In the genomic region with DNA sequence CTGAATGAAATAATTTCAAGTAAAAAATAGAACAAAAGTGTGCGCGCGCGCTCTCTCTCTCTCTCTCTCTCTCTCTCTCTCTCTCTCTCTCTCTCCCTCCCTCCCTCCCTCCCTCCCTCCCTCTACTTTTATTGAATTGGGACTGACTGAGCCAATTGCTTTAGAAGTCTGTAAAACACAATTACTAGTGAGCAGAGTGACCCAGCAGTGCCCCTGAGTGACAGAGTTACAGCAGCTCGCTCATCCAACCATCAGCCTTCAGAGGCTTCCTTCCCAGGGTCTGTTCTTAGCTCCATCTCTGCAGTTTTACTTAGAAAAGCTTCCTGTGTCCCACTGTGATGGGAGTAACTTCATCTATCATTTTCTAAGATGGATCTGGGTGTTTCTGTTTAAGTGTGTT, we compare ENCODE assay signal across 22 mouse cellular contexts.
DNase-seq lines count a peak whose midpoint lies in the region; ATAC-seq and TF ChIP-seq lines count a peak whose summit lies in the region.
"Had no signal": no experiment of that assay in that cellular context is flagged by ENCODE, and none has a peak within 500 bp of the region (broad histone marks: within the 10 kb centered on the region; RNA-seq: fewer than 3 reads in every experiment).

No protein-coding gene starts in this region.

- 0 out of 2 replicates have a peak, but pooled peaks cover 3% of the 10 kb centered on the region for H3K4me1 ChIP-seq in kidney, postnatal 0 days (replicated peaks; ENCODE audit: insufficient read depth, low read length)
- no peaks in the 10 kb centered on the region for H3K4me1 ChIP-seq in midbrain, embryonic 11.5 days (ENCODE audit: control insufficient read depth, insufficient read depth, low read length)
- 0 out of 2 replicates have a peak, but pooled peaks cover 5% of the 10 kb centered on the region for H3K4me1 ChIP-seq in midbrain, embryonic 14.5 days (ENCODE audit: control insufficient read depth, insufficient read depth, low read length)
- H3K4me1 ChIP-seq in neural tube, embryonic 13.5 days (replicated peaks): peaks cover 13% of the 10 kb centered on the region
- peaks cover 12% of the 10 kb centered on the region; the same call in 1 of the 2 replicates for H3K4me1 ChIP-seq in neural tube, embryonic 15.5 days
- no peaks in the 10 kb centered on the region for H3K4me1 ChIP-seq in intestine, postnatal 0 days (replicated peaks; ENCODE audit: control insufficient read depth, insufficient read depth, low read length)

- H3K27me3 ChIP-seq in kidney, postnatal 0 days (ENCODE audit: insufficient read depth, low read length): no peaks in the 10 kb centered on the region
- H3K27me3 ChIP-seq in midbrain, embryonic 11.5 days (ENCODE audit: control insufficient read depth, insufficient read depth, low read length): peaks cover 6% of the 10 kb centered on the region; the same call in 1 of the 2 replicates
- H3K27me3 ChIP-seq in midbrain, embryonic 14.5 days (ENCODE audit: control insufficient read depth, insufficient read depth, low read length): no peaks in the 10 kb centered on the region
- H3K27me3 ChIP-seq in neural tube, embryonic 13.5 days: no peaks in the 10 kb centered on the region
- H3K27me3 ChIP-seq in neural tube, embryonic 15.5 days (replicated peaks): no peaks in the 10 kb centered on the region
- H3K27me3 ChIP-seq in intestine, postnatal 0 days (replicated peaks; ENCODE audit: control insufficient read depth, insufficient read depth, low read length): no peaks in the 10 kb centered on the region
- H3K27me3 ChIP-seq: CH12.LX, Patski had no signal

- TF ChIP-seq CTCF in kidney, postnatal 0 days (IDR thresholded peaks at IDR 0.05; ENCODE audit: low read depth): no peak
- no peak for TF ChIP-seq CTCF in intestine, postnatal 0 days (IDR thresholded peaks at IDR 0.05; ENCODE audit: low read depth)

- DNase-seq in kidney, postnatal 0 days (ENCODE audit: low spot score): peak; percentile 34
- no peak for DNase-seq in kidney, adult 18-20 months
- DNase-seq in midbrain, embryonic 11.5 days (ENCODE audit: low spot score, missing footprints): peak; percentile 73
- no peak for DNase-seq in midbrain, embryonic 14.5 days
- no peak for DNase-seq in neural tube, embryonic 10.5 days (ENCODE audit: extremely low spot score, low spot score)
- DNase-seq: adrenal gland, adult 2 months; adrenal gland, adult 8-10 months; adrenal gland, postnatal 10 days; adrenal gland, postnatal 14 days; adrenal gland, postnatal 25 days; adrenal gland, postnatal 36 days; B cell, adult 2 months; cerebellum, adult 11 months; cerebellum, adult 11-12 months had no signal

- no peak overlapping the region for H3K4me2 ChIP-seq in kidney, postnatal 0 days (ENCODE audit: low read length)
- H3K4me2 ChIP-seq in midbrain, embryonic 11.5 days: no peak overlapping the region
- no peak overlapping the region for H3K4me2 ChIP-seq in midbrain, embryonic 14.5 days (ENCODE audit: low read length)
- H3K4me2 ChIP-seq in neural tube, embryonic 13.5 days: no peak overlapping the region
- H3K4me2 ChIP-seq in neural tube, embryonic 15.5 days: no peak overlapping the region
- H3K4me2 ChIP-seq in intestine, postnatal 0 days (replicated peaks; ENCODE audit: low read depth): no peak overlapping the region

- no peaks in the 10 kb centered on the region for H3K9me3 ChIP-seq in kidney, postnatal 0 days (replicated peaks; ENCODE audit: low read length)
- no peaks in the 10 kb centered on the region for H3K9me3 ChIP-seq in midbrain, embryonic 11.5 days (ENCODE audit: control insufficient read depth, low read length)
- no peaks in the 10 kb centered on the region for H3K9me3 ChIP-seq in midbrain, embryonic 14.5 days (ENCODE audit: control insufficient read depth, low read length)
- H3K9me3 ChIP-seq in neural tube, embryonic 13.5 days: no peaks in the 10 kb centered on the region
- H3K9me3 ChIP-seq in neural tube, embryonic 15.5 days (replicated peaks): no peaks in the 10 kb centered on the region
- H3K9me3 ChIP-seq in intestine, postnatal 0 days (ENCODE audit: control insufficient read depth): no peaks in the 10 kb centered on the region

- no peak overlapping the region for H3K9ac ChIP-seq in kidney, postnatal 0 days (ENCODE audit: low read depth, low read length)
- no peak overlapping the region for H3K9ac ChIP-seq in midbrain, embryonic 11.5 days (ENCODE audit: low read length)
- H3K9ac ChIP-seq in midbrain, embryonic 14.5 days (replicated peaks; ENCODE audit: low read length): no peak overlapping the region
- H3K9ac ChIP-seq in neural tube, embryonic 13.5 days: no peak overlapping the region
- H3K9ac ChIP-seq in neural tube, embryonic 15.5 days (replicated peaks): no peak overlapping the region
- H3K9ac ChIP-seq in intestine, postnatal 0 days (ENCODE audit: low read depth, low read length): no peak overlapping the region

- no peak overlapping the region for H3K27ac ChIP-seq in kidney, postnatal 0 days
- H3K27ac ChIP-seq in midbrain, embryonic 11.5 days (ENCODE audit: low read depth, low read length): no peak overlapping the region
- no peak overlapping the region for H3K27ac ChIP-seq in midbrain, embryonic 14.5 days (replicated peaks; ENCODE audit: low read depth, low read length)
- H3K27ac ChIP-seq in neural tube, embryonic 13.5 days (replicated peaks): 0 out of 2 replicates have a peak overlapping the region, but pooled peaks have one; percentile 13
- no peak overlapping the region for H3K27ac ChIP-seq in neural tube, embryonic 15.5 days (replicated peaks)
- no peak overlapping the region for H3K27ac ChIP-seq in intestine, postnatal 0 days (ENCODE audit: low read depth, low read length)

- WGBS in kidney, postnatal 0 days: 52% methylated on average over 5 of the region's 5 CpGs
- 82% methylated on average over 5 of the region's 5 CpGs for WGBS in midbrain, embryonic 11.5 days
- WGBS in midbrain, embryonic 14.5 days: 77% methylated on average over 5 of the region's 5 CpGs
- WGBS in neural tube, embryonic 13.5 days: 14% methylated on average over 5 of the region's 5 CpGs
- WGBS in neural tube, embryonic 15.5 days: 26% methylated on average over 5 of the region's 5 CpGs
- 76% methylated on average over 5 of the region's 5 CpGs for WGBS in intestine, postnatal 0 days

- H3K36me3 ChIP-seq in kidney, postnatal 0 days (ENCODE audit: insufficient read depth, low read length): no peaks in the 10 kb centered on the region
- H3K36me3 ChIP-seq in midbrain, embryonic 11.5 days (ENCODE audit: control insufficient read depth, insufficient read depth, low read length): no peaks in the 10 kb centered on the region
- H3K36me3 ChIP-seq in midbrain, embryonic 14.5 days (ENCODE audit: control insufficient read depth, insufficient read depth, low read length): no peaks in the 10 kb centered on the region
- no peaks in the 10 kb centered on the region for H3K36me3 ChIP-seq in neural tube, embryonic 13.5 days
- H3K36me3 ChIP-seq in neural tube, embryonic 15.5 days: no peaks in the 10 kb centered on the region
- no peaks in the 10 kb centered on the region for H3K36me3 ChIP-seq in intestine, postnatal 0 days (ENCODE audit: control insufficient read depth, insufficient read depth)
- H3K36me3 ChIP-seq: G1E had no signal

- H3K4me3 ChIP-seq in kidney, postnatal 0 days (replicated peaks; ENCODE audit: low read depth, low read length): no peak overlapping the region
- H3K4me3 ChIP-seq in midbrain, embryonic 11.5 days (ENCODE audit: low read depth, low read length): no peak overlapping the region
- H3K4me3 ChIP-seq in midbrain, embryonic 14.5 days (replicated peaks; ENCODE audit: low read depth, low read length): no peak overlapping the region
- no peak overlapping the region for H3K4me3 ChIP-seq in neural tube, embryonic 13.5 days
- no peak overlapping the region for H3K4me3 ChIP-seq in neural tube, embryonic 15.5 days (replicated peaks)
- no peak overlapping the region for H3K4me3 ChIP-seq in intestine, postnatal 0 days (ENCODE audit: low read depth, low read length)

- ATAC-seq in kidney, postnatal 0 days (replicated peaks; ENCODE audit: low FRiP score, low read depth): no peak
- no peak for ATAC-seq in midbrain, embryonic 11.5 days (ENCODE audit: low FRiP score)
- ATAC-seq in midbrain, embryonic 14.5 days (ENCODE audit: low FRiP score, low TSS enrichment): no peak
- peak; percentile 59; the same call in 1 of the 2 replicates for ATAC-seq in neural tube, embryonic 13.5 days (ENCODE audit: low read depth)
- ATAC-seq in neural tube, embryonic 15.5 days (ENCODE audit: low FRiP score): peak; percentile 63; the same call in 1 of the 2 replicates
- no peak for ATAC-seq in intestine, postnatal 0 days
- ATAC-seq: activated CD4-positive, CD25-positive, alpha-beta regulatory T cell, adult 4 months; CD4-positive, CD25-positive, alpha-beta regulatory T cell, adult 4 months; Patski had no signal

Comparison
In these comparisons a context has a peak if more than half of its experiments do, and no peak if none do; other contexts are left out.
1. DNase-seq: peak in kidney, postnatal 0 days (single experiment) and midbrain, embryonic 11.5 days (single experiment); none in kidney, adult 18-20 months (single experiment), midbrain, embryonic 14.5 days (single experiment) and neural tube, embryonic 10.5 days (single experiment).
2. ATAC-seq: peak in neural tube, embryonic 13.5 days (single experiment) and neural tube, embryonic 15.5 days (single experiment); none in kidney, postnatal 0 days (single experiment), midbrain, embryonic 11.5 days (single experiment), midbrain, embryonic 14.5 days (single experiment) and intestine, postnatal 0 days (single experiment).